Mouse (Mus musculus) lung, adult 18-20 months (tissue): Measurements from ENCODE around the gene Med24.
"Not testable (repeated sequence)": the region's sequence is repeated elsewhere in the genome, so short reads cannot be mapped to it uniquely, and the experiment has no call there.

Experiments
- DNase-seq, 2 experiments: peaks; one replicate each; pipeline ENCODE4 v3.0.0; 2022; ENCODE audit warnings: mixed read lengths in 2 of 2

Gene Med24

DNA sequence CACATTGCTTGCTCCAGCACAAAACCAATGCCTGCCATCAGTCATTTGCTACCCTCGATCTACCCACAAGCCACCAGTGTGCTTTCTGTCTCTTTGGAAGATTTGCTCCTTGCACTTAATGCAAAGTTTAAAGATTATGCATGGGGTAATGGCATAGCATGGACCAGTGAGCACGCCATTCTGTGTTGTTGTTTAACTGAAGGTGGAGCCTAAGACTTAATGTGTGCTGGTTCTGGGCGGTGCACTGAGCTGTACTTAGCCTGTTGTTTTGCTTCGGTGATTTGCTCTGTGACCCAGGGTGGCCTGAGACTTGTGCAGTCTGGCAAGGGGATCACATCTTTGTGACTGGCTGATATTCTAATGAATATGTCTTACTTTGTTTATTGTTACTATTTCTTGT lies 42.3 kb downstream of the Med24 start:
- DNase-seq, result no peak

DNA sequence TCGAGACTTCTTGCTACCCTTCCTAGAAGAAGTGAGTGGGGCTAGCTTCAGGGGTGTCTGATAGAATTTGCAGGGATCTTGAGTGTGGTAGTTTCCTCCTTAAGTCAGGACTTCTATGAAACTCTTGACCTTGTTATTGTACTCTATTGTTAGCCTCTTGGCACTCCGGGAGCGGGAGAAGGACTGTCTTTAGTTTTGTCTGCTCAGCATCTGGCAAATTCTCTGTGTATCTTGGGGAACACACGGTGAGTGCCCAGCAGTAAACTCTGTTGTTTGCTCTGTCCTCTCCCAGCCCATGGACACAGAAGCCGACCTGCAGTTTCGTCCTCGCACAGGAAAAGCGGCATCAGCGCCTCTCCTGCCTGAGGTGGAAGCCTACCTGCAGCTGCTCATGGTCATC lies 43.6 kb downstream of the Med24 start:
- no peak for DNase-seq

DNA sequence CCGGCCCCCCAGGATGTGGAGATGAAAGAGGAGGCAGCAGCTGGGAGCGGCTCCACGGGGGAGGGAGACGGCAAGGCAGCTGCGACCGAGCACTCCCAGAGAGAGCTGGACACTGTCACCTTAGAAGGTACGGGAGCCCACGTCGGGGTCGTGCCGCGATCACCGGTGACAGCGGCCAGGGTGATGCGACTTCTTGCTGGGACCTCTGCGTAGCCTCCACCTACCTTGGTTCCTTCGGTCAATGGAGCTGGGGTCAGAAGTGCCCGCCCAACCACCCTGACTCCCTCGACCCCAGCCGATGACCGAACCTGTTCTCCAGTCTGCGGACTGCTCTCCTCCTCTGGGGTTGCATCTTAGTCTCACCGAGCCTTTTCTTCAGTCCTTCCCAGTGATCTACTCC lies 46.4 kb downstream of the Med24 start:
- DNase-seq, result no peak

GRCm38 (mm10) chr11:98681786-98682745 lies 47.2 kb downstream of the Med24 start, which contains the start of gene Psmd3:
Psmd3 (plus strand) TSS chr11:98682554.
- peak; percentile 96 to 97 for DNase-seq

GRCm38 (mm10) chr11:98681186-98681585 lies 48.0 kb downstream of the Med24 start:
- no peak for DNase-seq

DNA sequence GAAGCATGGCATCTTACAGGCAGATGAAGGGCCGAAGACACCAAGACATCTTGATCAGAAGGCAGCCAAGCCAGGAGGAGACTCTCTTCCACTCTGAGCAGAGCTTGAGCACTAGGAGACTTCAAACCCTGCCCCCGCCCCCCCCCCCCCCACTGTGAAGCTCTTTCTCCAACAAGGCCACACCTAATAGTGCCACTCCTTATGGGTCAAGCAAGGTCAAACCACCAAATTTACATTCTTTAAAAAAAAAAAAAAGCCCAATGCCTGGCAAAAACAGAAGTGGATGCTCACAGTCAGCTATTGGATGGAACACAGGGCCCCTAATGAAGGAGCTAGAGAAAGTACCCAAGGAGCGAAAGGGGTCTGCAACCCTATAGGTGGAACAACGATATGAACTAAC lies 48.6 kb downstream of the Med24 start:
- DNase-seq, result not testable (repeated sequence)

DNA sequence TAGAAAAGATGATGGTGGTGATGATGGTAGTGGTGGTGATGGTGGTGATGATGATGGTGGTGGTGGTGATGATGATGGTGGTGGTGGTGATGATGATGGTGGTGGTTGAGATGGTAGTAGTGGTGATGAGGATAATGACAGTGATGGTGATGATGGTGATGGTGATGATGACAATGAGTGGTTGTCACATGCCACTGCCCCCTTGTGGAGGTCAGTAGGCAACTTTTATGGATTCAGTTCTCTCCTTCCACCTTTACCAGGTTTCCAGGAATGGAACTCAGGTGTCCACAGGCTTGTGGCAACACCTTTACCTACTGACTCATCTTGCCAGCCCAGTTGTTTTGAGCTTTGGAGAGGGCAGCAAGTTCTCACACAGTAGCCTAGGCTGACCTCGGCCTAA lies 49.2 kb downstream of the Med24 start:
- no peak for DNase-seq

DNA sequence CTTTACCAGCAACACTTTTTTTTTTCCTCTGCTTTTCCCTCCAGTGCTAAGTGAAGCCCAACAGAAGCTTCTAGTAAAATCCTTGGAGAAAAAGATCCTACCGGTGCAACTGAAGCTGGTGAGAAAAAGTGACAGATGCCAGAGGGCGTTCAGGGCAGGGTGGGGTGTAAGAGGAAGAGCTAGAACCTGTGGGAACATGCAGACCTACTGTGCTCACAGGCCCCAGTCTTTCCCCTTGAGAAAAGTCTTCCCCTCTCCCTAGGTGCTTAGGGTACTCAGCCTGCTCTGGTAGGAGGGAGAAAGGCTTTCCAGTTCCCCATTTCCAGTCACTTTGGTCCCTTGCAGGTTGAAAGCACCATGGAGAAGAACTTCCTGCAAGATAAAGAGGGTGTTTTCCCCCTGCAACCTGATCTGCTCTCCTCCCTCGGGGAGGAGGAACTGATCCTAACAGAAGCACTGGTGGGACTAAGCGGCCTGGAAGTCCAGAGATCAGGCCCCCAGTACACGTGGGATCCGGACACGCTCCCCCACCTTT lies 53.3 kb downstream of the Med24 start:
- DNase-seq, result no peak

DNA sequence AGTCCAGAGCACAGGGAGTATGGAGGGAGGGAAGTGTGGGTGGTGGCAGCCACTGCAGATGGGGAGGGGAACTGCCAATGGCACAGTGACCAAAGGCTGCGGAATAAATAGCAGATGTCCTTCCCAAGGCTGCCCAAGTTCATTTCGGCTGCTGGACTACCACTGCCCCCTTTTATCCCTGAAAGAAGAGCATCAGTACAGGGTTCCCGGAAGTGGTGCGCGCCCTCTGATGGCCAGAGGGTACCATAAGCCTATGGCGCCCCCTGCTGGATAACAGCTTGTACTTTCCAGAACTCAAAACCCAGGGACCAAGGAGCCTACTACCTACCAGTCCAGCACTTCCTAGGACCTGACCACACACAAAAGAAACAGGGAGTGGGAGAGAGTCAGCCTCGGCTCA lies 56.1 kb downstream of the Med24 start:
- peak; percentile 28 to 54 for DNase-seq

GRCm38 (mm10) chr11:98672482-98672881 lies 56.8 kb downstream of the Med24 start:
- DNase-seq, result no peak

GRCm38 (mm10) chr11:98671857-98672256 lies 57.4 kb downstream of the Med24 start:
- no peak for DNase-seq

GRCm38 (mm10) chr11:98671284-98671815 lies 57.9 kb downstream of the Med24 start:
- DNase-seq, result no peak

DNA sequence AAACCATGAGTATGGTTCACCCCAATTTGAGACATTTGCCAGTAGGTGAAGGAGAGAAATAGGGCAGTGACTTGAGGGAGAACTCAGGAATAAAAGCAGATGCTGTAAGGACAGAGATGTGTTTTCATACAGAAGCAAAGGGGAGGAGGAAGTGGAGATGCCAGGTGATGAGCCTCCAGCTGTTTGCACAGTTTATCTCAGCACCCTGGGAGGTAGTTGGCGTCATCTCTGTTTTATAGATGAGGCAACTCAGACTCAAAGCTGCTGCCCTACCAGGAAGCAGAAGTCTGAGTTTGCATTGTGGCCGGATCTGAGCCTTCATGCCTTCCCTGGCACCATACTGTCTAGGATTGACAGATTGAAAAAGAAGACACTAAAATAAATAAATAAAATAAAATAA lies 60.3 kb downstream of the Med24 start:
- no peak for DNase-seq

GRCm38 (mm10) chr11:98664091-98664490 lies 65.1 kb downstream of the Med24 start, which contains the start of gene Gsdma:
Gsdma (plus strand) TSS chr11:98664351.
- no peak for DNase-seq

GRCm38 (mm10) chr11:98660517-98660916 lies 68.7 kb downstream of the Med24 start:
- peak in 1 of 2 experiments; percentile 40 for DNase-seq

DNA sequence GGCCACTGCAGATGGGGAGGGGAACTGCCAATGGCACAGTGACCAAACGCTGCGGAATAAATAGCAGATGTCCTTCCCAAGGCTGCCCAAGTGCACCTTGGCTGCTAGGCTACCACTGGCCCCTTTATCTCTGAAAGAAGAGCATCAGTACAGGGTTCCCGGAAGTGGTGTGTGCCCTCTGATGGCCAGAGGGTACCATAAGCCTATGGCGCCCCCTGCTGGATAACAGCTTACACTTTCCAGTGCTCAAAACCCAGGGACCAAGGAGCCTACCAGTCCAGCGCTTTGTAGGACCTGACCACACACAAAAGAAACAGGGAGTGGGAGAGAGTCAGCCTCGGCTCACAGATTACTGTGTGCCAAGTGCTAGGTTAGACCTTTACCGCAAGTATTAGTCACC lies 74.2 kb downstream of the Med24 start:
- DNase-seq, result peak; percentile 17 to 38
